Mouse (Mus musculus): ENCODE results near the gene Slc25a22.
A peak's percentile ranks its signal among the peaks of the same experiment; 100 is the strongest.

DNA sequence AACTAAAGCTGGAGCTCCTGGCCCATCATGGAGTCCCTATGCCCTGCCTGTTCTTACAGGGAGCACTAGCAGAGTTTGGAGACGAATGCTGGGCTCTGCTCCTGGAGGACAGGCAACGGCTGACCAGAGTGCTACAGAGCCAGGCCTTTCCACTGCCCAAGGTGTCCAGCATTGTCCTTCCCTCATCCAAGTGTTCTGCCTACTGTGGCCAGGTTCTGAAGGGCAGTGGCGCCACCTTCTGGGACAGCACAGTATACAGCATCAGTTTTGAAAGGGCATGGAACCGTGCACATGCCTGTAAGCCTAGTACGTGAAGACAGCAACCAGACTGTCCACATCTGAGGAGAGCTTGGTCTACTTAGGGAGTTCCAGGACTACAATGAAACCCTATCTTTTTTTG lies 34.4 kb downstream of the Slc25a22 start:
- TF ChIP-seq CTCF (IDR thresholded peaks at IDR 0.05; ENCODE audit: control insufficient read depth, insufficient read depth, insufficient read length) (peak; percentile 89), MYOD1 (IDR thresholded peaks at IDR 0.05; ENCODE audit: control insufficient read depth, insufficient read length, low read depth) (no peak), MYOG (IDR thresholded peaks at IDR 0.05; ENCODE audit: control insufficient read depth, extremely low read depth, insufficient read length) (no peak)
